Comparison of ENCODE assay signal across 8 mouse cellular contexts in the genomic region with DNA sequence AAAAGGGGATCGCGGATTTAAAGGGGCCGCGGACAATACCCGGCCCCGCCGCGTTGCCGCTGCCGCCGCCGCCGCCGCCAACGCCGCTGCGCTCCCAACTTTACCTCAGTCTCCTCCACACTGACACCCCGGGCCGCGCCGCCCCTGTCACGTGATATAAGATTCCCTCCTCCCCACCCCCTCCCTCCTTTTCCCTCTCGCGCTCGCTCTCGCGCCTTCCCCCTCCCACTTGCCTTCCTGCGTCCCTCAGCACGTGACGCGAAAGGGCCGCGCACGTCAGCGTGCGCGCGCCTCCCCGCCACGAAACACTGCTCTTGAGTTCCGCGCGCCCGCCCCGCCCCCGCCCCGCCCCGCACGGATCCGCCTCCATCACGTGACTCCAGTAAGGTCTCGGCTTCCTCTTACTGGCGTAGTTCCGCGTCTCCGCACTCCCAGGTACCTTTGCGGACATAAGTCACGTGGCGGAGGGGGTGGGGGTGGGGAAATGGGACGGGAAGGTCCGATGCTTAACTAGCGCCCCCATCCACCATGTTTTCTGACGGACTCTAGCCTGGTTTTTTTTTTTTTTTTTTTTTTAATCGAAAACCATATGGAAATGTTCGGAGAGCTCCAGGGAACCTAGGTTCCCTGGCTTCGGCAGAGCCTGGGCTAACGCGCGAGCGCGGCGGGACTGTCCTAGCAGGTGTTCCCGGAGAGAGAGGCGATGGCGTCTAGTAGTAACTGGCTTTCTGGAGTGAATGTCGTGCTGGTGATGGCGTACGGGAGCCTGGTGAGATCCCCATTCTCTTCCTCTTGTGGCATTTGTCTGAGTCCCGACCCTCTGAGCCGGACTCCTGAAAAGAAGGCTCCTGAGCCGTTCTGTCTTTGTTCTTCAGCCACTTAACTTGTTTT. TPM values are rescaled to one million over a fixed set of nuclear protein-coding genes. Genes with fewer than 3 reads are reported as not detected.
A peak's percentile ranks its signal among the peaks of the same experiment; 100 is the strongest.
DNase-seq lines count a peak whose midpoint lies in the region; ATAC-seq and TF ChIP-seq lines count a peak whose summit lies in the region.

A gene (minus strand): TSS at position 278 of the 891 bp plus-strand sequence.

- peak; percentile 100 for DNase-seq in ZHBTc4 (ENCODE audit: low read depth, low spot score)
- peak; percentile 97 for DNase-seq in gastrocnemius, adult 2 months
- peak; percentile 99 for DNase-seq in hindbrain, postnatal 0 days (ENCODE audit: low spot score)
- DNase-seq in left cerebral cortex, adult 2 months (ENCODE audit: extremely low spot score in 1 of 2, low spot score in 2 of 2) = peak; percentile 89 to 95
- peak; percentile 89 to 94 for DNase-seq in right cerebral cortex, adult 2 months (ENCODE audit: low spot score in 2 of 2)
- peak; percentile 94 for DNase-seq in urinary bladder, postnatal 14 days (ENCODE audit: low spot score)

- H3K4me2 ChIP-seq in hindbrain, postnatal 0 days (ENCODE audit: low read depth, low read length) = peak within 1 kb of the TSS; percentile 73

- H3K4me1 ChIP-seq in hindbrain, postnatal 0 days (ENCODE audit: insufficient read depth, low read length) = peaks cover 16% of the 10 kb centered on the region

- H3K4me3 ChIP-seq in gastrocnemius, adult 2 months = peak within 1 kb of the TSS; percentile 88
- peak within 1 kb of the TSS; percentile 70 for H3K4me3 ChIP-seq in hindbrain, postnatal 0 days (ENCODE audit: low read length)
- H3K4me3 ChIP-seq in left cerebral cortex, adult 2 months = peak within 1 kb of the TSS; percentile 86

- 1% methylated on average over 71 of the region's 81 CpGs for WGBS in hindbrain, postnatal 0 days

- peak; percentile 17; the same call in 1 of the 2 replicates for TF ChIP-seq CTCF in gastrocnemius, adult 2 months (IDR thresholded peaks at IDR 0.05)
- peak; percentile 47 for TF ChIP-seq CTCF in hindbrain, postnatal 0 days (IDR thresholded peaks at IDR 0.05; ENCODE audit: low read depth)
- TF ChIP-seq CTCF in left cerebral cortex, adult 2 months (IDR thresholded peaks at IDR 0.05) = no peak; the same call in 1 of the 2 replicates

- H3K27ac ChIP-seq in gastrocnemius, adult 2 months = peak within 1 kb of the TSS; percentile 98
- H3K27ac ChIP-seq in hindbrain, postnatal 0 days = peak within 1 kb of the TSS; percentile 91
- peak within 1 kb of the TSS; percentile 94 for H3K27ac ChIP-seq in left cerebral cortex, adult 2 months

- peaks cover 19% of the 10 kb centered on the region; the same call in 1 of the 2 replicates for H3K36me3 ChIP-seq in hindbrain, postnatal 0 days (ENCODE audit: insufficient read depth, low read length)

- peak within 1 kb of the TSS; percentile 96 for H3K9ac ChIP-seq in hindbrain, postnatal 0 days (replicated peaks; ENCODE audit: low read length)

- no peaks in the 10 kb centered on the region for H3K9me3 ChIP-seq in hindbrain, postnatal 0 days (ENCODE audit: low read length)

- no peaks in the 10 kb centered on the region for H3K27me3 ChIP-seq in hindbrain, postnatal 0 days (ENCODE audit: insufficient read depth, low read length)

- ATAC-seq in common myeloid progenitor, adult 5-6 weeks (replicated peaks; ENCODE audit: low read depth, poor library complexity, severe bottlenecking) = peak; percentile 88
- ATAC-seq in hindbrain, postnatal 0 days = peak; percentile 95
- ATAC-seq in megakaryocyte, adult 5-6 weeks (ENCODE audit: poor library complexity, severe bottlenecking) = peak; percentile 94

- intact Hi-C loops in gastrocnemius, adult 2 months (cut with DNase I) = loop anchor here (5.0 kb wide), 1 partner anchor 50 kb away; no protein-coding TSS in a partner anchor
- intact Hi-C loops in left cerebral cortex, adult 2 months (cut with DNase I) = loop anchor here (2.0 to 10.0 kb wide), 3 partner anchors 24 to 278 kb away; a partner anchor contains a TSS

RNA-seq across cellular contexts. Expression of the gene that starts here (rescaled TPM):
- total RNA-seq in common myeloid progenitor, adult 5-6 weeks (2017) = 180 and 186 TPM in 2 replicates
- total RNA-seq in gastrocnemius, adult 2 months (2021) = 100 to 1,000 TPM in 1 of 2 experiments, 10 to 100 TPM in 1; 94.5 to 104 TPM
- 83.1 and 102 TPM in 2 replicates for total RNA-seq in hindbrain, postnatal 0 days (2014; rRNA removed)
- 109 and 113 TPM in 2 replicates for polyA plus RNA-seq in hindbrain, postnatal 0 days (2015; fragmentation: Nextera tagmentation; extraction: Ambion mirVana)
- 100 to 1,000 TPM; 180 to 197 TPM for total RNA-seq in left cerebral cortex, adult 2 months (2021)
- 134 and 144 TPM in 2 replicates for total RNA-seq in megakaryocyte, adult 5-6 weeks (2015)
- total RNA-seq in megakaryocyte, adult 5-6 weeks (2017) = 99.6 and 101 TPM in 2 replicates

Comparison
In these comparisons a context has a peak if more than half of its experiments do, and no peak if none do; other contexts are left out.
1. Peak in every context shown above with its lines: DNase-seq, ATAC-seq, H3K4me3 ChIP-seq and H3K27ac ChIP-seq.